Mouse (Mus musculus) ovary, postnatal 36 days (tissue): ENCODE measurements around the gene Hp1bp3.

Experiments used
- DNase-seq: peaks from one replicate; pipeline ENCODE4 v3.0.0; 2022; ENCODE audit warnings: low spot score, mixed read lengths

Gene Hp1bp3

DNA sequence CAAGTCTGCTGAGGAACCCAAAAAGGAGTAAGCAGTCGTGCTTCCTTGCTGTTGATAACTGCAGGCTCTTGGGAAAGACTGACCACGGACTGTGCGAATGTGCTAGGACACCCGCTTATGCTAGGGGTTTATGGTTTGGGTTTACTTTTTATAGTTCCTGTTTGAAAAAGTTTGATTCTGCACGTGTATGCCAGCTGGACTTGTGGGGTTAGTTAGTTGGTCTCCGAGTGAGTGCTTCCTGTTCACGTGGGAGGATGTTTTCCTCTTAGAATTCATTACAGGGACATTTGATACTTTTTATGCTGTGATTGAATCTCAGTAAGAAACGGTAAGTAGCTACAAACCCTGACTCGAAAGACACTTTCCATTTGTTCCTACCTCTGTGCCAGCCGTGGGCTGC lies 7.5 kb downstream of the Hp1bp3 start:
- no peak for DNase-seq

DNA sequence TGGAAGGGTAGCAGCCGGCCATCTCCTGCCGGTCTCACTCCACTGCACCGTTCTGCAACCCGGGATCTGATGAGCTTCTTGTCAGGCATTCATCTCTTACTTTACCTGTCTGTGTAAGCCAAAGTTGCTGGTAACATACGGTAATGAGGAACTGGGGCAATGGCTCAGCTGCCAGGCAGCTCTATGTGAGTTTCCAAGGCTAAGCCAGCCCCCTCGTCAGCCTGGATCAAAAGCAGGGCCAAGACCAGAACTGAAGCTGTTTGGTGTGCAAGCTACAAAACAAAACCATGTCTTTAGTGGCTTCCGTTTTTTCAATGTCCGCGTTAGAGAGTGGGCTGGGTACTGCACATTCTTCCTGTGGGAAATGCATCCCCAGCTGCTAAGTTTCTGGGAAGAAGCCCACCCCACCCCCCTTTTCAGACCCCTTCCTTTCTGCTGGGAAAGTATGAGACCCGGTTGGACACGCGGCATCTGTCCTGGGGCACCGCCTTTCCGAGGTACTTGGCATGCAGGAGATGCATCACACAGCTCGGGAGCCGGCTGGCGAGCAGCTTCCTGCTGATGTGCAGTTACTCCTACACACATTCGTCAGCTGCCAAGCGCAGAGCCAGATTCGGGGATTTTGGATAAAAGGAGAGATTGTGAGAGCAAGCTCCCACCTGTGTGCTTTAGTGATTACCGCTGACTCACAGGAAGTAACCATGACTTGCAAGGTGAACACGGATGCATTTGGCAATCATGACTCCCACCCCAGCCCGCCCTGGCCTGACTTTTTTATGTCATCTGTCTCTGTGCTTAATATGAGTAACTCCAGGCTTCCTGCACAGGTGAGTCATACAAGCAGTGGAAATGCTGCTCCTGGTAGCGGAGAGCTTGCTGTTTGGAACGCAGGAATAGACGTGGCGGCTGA lies 30.9 kb downstream of the Hp1bp3 start:
- DNase-seq, result no peak

DNA sequence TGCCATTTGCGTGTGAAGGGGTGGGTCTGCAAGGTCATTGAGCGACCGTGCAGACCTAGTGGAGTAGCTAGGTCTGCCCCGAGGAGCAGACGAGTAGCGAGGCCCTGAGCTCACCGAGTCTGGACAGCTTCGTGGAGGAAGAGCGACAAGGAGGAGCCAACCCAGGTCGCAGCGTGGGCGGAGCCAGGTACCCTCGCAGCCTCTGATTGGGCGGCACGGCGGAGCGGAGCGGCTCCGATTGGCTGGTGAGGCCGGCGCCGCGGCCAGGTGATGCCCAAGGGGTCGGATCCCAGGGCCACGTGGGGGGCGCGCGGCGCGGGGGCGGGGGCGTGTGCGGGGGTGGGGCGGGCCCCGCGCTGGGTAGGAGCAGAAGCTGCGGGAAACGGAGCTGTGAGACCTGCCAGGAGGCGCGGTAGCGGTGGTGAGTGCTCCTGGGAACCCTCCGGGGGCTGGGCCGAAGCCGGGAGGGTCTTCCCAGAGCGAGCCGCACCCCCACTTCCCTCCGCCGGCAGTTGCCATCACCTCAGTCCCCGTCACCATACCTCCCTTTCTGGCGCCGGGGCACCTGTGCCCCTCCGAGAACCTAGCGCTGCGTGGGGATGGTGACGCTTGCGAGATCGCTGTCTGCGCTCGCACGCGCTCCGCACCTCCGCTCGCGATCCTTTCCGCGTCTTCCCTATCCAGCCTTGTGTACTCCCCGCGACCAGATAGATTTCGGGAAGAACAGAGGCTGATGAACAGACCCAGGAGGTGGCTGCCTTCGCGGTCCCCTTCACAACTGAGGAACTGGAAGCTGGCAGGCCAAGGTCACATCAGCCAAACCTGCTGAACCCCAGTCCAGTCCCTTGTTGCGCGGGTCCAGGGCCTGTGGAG lies 34.2 kb downstream of the Hp1bp3 start, which contains the start of the genes Sh2d5 and Kif17:
Gene Sh2d5 (plus strand): TSS at position 316 of the 873 bp plus-strand sequence.
Gene Kif17 (plus strand): TSS at position 348 of the 873 bp plus-strand sequence.
- peak; percentile 74 for DNase-seq

DNA sequence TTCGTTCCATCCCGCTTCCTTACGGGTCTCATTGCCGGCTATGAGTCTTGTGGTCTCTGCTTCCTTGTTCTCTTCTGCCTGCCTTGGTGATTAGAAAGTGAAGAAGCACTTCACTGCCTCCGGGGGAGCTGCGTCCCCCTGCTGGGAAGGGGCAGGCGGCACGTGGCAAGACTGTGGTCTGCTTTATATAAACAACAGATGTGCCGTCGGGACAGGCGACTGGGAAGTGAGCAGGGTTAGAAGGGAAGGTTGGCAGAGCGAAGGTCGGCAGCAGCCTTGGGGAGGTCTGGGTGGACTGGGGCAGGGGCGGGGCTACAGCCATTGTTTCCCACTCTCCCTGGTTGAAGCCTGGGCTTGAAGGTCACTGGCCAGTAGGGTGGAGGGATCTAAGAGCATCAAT lies 35.7 kb downstream of the Hp1bp3 start:
- peak; percentile 42 for DNase-seq

DNA sequence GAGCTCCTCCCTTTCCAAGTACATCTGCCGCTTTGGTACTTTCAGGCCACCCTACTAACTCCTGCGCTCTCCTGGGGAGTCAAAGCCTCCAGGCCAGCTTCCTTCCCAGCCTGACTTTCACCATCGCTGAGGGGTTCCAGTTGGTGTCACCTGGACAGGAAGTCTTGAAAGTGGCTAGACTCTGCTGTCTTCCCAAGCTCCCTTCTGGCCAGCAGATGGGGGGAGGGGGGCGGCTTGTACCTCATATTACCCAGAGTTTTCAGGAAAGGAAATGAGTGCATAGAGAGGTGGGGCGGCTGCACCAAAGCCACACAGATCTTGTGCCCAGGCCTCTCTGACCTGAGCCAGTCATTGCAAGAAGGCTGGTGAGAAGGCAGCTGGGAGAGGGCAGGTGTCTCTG lies 36.1 kb downstream of the Hp1bp3 start:
- DNase-seq, result no peak

DNA sequence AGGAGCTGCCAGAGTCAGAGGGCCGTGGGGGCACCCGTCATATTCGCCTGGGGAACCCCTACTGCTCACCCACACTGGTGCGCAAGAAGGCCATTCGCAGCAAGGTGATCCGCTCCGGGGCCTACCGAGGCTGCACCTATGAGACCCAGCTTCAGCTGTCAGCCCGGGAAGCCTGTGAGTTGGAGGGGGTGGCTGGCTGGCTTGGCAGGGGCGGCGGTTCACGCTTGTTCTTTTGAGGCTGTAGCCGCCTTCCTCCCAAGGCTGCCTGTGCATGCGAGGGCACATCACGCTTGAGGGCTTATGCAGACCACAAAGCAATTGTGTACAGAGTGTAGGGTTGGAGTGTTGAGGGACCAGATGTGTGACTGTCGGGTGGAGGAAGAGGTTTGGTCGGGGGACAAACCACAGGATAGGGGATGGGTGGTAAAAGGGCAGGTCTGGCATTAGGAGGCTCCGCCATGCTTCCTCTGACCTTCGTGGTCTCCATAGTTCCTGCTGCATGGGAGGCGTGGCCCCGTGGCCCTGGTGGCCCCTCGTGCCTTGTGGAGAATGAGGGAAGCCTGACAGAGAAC lies 41.1 kb downstream of the Hp1bp3 start:
- no peak for DNase-seq

DNA sequence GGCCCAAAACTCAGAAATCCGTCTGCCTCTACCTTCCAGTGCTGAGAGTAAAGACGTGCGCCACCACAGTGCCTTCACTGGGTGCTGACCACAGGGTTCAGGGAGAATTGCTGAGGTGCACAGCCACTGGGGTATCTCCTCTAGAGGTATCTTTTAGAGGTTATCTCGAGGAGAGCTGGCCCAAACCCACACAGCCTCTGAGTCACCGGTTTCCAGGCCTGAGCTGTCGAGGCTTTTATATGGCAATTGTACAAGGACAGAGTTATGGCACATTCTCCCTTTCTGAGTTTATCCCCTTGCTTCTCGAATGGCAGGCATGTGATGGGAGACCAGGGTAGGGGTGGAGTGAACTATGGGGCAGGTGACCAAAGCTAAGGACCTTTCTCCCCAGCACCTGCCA lies 42.6 kb downstream of the Hp1bp3 start:
- DNase-seq, result no peak

DNA sequence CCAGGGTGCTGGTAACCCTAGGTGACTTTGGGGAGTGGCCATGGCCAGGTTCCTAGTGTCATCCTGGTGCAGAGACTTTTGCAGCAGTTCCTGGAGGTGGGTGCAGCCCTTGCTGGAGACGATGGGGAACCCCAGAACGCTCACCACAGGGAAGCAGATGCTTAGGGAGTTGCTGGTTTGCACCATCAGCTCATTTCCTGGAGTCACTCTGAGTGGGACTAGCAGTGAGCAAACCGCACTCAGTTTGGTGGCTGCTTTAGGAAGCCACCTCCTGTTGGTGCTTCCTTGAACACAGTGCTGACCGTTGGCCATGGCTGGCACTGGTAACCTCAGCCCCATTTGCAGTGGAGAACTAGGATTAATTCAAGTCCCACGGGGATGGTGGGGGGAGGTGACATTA lies 43.4 kb downstream of the Hp1bp3 start:
- no peak for DNase-seq

DNA sequence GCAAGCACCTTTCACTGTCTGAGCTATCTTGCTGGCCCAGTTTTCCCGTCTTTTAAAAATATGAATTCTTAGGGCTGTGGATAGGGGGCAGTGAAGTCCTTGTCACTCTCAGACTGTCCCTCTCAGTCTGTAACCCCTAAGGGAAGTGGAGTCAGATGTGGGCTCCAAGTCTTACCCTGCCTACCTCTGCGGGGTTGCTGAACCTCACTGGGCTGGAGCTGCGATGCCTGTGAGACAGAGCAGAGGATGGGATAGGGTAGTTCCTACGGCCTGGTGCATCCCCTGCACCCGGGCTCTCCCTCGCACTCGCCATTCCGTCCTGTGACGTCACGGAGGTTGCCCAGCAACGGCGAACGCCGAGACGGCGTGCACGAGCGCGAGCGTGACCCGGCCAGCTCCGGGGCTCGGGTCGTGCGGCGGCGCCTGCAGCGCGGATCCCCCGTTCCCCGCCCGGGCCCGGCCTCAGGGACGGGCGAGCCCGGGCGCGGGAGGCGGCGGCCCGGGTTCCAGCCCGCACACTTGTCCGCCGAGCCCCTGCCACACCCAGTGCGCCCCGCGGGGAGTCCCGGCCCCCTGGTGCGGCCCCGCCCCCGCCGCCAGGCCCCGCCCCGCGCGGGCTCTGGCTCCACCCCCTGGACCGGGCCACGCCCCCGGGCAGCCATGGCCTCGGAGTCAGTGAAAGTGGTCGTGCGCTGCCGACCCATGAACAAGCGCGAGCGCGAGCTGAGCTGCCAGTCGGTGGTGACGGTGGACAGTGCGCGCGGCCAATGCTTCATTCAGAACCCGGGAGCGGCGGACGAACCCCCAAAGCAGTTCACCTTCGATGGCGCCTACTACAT lies 46.0 kb downstream of the Hp1bp3 start:
- DNase-seq, result peak; percentile 89

DNA sequence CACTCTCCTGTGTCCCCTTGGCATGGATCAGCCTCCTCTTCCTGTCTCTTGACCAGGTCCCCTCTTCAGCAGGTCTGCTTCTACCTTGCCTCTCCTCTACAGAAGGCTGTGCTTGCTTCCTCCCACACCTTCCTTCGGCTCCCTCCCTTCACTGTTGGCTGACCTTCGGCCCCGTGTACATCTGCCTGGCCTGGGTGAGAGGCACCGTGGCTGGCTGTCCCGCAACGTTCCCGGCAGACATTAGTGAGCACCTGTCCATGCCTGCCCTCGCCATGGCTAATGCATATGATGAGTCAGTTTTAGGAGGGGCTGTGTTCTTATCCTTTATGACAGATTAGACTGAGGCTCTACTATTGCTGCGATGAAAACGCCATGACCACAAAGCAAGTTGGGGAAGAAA lies 51.8 kb downstream of the Hp1bp3 start:
- DNase-seq, result no peak

DNA sequence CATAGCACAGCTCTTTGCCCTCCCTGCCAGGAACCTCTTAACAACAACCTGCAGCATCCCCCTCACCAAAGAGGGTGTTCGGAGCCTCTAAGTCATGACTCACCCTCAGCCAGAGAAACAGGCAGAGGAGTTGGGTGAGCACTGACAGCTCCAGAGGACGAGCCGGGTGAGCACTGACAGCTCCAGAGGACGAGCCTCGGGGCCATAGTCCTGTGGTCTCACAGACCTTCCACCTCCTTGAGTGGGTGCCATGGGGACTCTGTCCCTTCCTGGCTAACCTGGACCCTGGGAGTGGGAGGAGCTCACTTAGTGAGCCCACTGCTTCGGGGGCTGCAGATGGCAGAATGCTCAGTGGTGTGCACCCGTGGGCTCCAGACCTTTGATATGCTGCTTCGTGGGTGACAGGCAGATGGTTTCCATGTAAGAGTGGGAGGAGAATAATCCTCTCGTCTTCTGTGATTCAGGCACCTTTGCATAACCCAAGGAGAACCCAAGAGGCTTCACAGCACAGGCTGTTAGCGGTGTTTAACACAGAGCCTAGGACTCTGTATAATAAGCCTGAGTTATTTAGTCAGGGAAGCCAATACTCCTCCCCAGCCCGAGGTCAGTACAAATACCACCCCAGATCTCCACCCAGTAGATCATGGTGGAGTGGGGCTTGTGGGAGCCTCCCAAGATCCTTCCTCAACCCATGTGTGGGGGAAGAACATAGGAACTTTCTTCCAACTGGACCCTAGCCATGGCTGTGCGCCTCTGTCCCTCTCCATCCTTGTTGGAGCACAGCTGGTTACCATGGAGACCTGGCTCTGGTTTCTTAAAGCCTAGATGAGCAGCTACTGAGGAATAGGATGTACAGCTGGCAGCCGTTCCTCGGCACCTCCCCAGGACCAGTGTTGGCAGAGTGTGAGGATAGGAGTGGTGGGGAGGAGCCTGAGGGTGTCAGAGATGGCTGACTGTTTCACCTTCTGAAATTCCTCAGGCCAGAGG lies 56.2 kb downstream of the Hp1bp3 start:
- no peak for DNase-seq

DNA sequence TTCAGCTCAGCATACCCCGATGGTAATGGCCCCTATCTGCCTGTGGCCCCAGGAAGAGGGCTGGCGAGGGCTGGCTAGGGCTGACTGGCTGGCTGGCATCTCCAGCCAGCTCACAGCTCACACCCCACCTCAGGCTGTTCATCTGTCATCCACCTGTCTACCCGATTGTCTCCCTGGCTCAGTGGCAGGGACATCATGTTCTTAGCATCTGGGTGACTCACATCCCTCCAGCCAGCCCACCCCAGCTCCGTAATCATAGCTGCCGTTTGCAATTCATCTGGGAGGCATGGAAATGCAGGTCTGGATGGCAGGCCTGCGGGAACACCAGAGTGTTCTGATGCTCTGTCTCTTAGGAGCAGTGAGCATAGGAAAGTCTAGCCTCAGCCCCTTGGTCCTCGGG lies 62.2 kb downstream of the Hp1bp3 start:
- DNase-seq, result no peak

DNA sequence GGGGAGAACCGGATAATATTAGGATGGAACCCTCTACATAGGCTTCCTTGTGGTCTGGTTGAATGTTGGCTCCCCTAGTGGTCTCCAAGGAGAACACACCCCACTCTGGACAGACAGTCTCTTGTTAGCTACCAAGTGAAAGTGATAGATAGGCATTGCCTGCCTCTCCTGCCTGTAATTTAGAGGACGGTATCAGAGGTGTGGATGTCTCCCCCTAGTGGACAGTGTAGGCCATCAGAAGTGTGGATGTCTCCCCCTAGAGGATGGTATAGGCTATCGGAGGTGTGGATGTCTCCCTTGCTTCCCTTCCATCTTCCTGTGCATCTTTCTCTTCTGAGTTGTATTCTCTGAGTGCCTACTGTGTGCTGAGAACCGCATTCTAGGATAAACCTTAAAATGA lies 66.7 kb downstream of the Hp1bp3 start:
- peak; percentile 26 for DNase-seq

DNA sequence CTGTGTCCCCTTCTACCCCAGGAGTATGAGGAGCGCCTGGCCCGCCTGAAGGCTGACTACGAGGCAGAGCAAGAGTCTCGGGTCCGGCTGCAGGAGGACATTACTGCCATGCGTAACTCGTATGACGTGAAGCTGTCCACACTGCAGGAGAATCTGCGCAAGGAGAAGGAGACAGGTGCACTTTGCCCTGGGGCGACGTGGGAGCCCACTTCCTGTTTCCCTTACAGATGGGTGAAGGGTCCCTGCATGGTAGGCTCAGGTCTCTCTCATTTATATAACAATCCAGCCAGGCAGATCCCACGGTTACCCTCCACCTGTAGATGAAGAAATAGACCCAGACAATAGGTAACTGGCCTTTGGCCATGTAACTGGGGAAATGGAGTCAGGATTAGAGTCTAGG lies 70.3 kb downstream of the Hp1bp3 start:
- no peak for DNase-seq

DNA sequence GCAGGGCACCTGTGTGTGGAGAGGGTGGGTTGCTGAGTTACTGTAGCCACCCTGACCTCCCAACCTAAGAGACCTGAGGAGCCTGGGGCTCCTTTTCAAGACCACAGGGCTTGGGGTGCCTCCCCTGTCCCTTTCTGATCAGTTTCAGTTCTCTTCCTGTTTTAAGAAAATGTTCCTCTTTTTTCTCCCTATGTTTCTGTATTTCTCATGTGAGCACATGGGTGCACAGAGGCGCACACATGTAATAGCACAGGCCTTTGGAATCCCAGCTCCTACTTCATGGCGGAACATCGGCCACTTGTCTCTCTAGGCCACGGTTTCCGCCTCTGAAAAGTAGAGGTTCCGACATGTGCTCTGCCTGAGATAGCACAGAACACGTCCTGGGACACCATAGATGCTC lies 72.6 kb downstream of the Hp1bp3 start:
- DNase-seq, result no peak

DNA sequence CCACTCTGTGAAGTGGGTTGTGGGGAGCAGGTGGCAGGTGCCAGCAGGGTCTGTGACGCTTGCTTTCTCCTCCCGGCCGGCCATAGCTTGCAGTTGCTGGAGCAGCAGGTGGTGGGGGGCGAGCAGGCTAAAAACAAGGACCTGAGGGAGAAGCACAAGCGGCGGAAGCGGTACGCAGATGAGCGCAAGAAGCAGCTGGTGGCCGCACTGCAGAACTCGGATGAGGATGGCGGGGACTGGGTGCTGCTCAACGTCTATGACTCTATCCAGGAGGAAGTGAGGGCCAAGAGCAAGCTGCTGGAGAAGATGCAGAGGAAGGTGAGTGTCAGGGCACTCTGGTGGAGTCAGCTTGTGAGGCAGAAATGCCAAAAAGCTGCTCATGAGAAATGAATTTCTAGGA lies 75.9 kb downstream of the Hp1bp3 start:
- DNase-seq, result no peak

DNA sequence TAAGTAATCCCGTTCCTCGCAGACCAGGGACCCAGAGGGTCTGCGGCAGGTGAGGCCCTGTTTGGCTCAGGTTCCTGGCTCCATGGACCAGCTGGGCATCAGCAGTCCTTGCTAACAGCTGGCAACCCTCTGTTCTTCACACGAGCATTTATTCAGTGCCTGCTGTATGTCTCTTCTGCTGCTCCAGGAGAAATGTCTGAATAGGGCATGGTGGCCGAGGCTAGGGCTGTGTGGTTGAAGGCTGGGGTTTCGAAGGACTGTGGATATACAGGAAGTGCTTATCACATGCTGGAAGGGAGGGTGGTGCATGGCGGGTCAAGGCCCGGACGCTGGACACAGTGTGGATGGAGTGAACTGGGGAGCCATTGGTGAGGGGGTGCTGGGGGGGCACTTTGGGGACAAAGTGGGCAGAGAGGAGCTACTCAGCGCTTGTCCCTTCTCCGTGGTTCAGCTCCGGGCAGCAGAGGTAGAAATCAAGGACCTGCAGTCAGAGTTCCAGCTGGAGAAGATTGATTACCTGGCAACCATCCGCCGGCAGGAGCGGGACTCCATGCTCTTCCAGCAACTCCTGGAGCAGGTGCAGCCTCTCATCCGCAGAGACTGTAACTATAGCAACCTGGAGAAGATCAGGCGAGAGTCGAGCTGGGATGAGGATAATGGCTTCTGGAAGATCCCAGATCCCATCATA lies 77.3 kb downstream of the Hp1bp3 start:
- no peak for DNase-seq

DNA sequence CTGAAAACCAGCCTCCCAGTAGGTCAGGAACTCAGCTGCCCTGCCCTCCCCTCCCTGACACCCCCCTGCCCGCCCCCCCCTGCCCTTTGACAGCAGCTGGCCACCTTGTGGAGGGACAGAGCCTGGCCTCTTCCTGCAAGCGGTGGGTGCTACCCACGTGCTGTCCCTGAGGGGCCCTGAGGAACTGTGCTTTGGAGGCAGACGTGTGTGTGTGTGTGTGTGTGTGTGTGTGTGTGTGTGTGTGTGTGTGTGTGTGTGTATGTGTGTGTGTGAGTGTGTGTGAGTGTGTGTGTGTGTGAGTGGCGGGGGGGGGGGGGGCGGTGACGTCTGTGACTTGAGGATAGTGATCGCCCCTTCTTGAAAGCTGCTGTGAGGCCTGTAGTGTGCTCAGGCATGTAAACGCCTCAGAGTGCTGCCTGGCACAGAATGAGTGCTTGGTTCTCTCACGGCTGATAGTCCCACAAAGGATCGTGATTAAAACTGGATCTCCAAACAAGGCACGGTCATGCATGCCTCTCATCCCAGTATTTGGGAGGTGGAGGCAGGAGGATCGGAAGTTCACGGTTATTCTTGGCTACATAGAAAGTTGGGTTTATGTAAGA lies 78.0 kb downstream of the Hp1bp3 start:
- no peak for DNase-seq
